Mouse (Mus musculus): ENCODE results near the gene Egfr. TPM values are rescaled to one million over a fixed set of nuclear protein-coding genes. Genes with fewer than 3 reads are reported as not detected.

Gene Egfr
- total RNA-seq (2023) = not detected

GRCm38 (mm10) chr11:16752007-16752348, at the start of gene Egfr:
TSS of gene Egfr (plus strand) at chr11:16752203.

GRCm38 (mm10) chr11:16950976-16951760, 199.2 kb downstream of the Egfr start, which contains the start of gene Fbxo48:
TSS of gene Fbxo48 (plus strand) at chr11:16951375.

Other genes starting within 250 kb of the Egfr start
- 10 to 100 TPM in 1 of 2 experiments, 1 to 10 TPM in 1; 9.1 to 14.3 TPM for gene Sec61g, start 243.7 kb upstream of the Egfr start, total RNA-seq (2023)
- 1 to 10 TPM; 4.1 to 5.5 TPM for gene Fbxo48, start 199.2 kb downstream of the Egfr start, total RNA-seq (2023)

Measured in neutrophil, adult 83 days (primary cell).